Mouse (Mus musculus): ENCODE measurements around the gene Myg1.

Myg1 gene

DNA sequence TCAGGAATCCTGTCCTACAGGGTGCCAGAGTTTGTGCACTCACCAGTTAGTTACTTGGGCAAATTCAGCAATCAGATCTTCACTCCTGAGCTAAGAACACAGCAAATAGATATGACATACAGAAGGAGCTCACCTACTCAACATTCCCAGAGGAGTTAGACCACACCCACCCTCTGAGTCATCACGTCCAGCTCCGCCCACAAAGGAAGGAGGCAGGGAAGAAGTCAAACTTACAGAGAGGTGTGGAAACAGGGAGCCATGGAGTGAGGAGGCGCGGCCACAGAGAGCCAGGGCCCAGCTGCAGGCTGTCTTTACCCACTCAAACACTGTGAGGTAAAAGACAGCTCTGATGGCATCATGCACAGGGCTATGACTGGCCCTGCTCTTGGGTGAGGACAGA lies 14.9 kb downstream of the Myg1 start:
- no peak for DNase-seq

DNA sequence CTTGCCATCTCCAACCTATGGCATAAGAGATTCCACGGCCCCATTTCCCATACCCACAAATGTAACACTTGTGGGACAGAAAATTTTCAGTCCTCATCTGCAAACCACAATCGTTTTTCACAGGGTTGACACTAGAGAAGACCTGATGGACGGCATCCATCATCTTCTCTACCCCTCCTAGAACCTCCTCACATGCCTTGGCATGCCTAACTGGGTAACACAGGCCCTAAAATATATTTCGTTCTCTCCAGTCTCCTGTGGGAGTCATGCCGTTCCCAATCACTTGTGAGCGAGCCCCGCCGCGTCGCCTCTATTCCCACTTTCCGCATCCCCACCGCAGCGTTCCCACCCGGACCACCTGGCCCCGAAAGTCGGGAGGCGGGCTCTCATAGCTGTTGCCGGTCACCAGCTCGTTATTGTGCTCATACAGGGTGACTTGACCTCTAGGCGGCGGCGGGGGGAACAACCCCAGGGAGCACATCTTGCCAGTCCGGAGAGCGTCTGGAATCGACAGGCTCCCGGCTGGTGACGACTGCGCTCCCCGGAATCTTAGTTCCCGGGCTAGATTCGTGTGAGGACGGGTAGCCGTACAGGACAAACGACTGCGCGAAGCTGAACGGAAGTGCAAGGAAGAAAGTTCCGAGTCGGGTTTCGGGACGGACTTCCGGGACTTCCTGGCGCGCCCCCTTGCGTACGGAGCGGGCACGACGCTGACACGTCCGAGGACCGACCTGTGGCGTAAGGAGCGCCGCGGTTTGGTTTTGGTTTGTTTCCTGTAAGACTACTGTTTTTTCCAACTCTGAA lies 18.8 kb downstream of the Myg1 start, which contains the start of gene Aaas:
Aaas (minus strand) TSS at position 634 of the 804 bp plus-strand sequence.
- peak; percentile 97 for DNase-seq

DNA sequence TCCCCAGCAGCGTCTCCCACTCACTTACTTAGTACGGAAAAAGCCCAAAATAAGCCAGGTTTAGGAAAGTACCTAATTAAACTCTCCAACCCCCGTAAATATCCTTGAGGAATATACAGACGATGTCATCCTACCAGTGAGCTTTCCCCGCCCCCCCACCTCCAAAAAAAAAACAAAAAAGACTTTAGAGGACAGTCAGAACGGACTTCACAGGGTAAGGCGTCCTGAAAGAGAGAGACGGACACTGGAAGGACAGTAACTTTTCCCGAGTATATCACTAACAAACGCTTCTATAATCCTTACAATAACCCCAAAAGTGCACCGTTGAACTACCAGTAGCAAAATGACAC lies 19.4 kb downstream of the Myg1 start:
- no peak for DNase-seq

DNA sequence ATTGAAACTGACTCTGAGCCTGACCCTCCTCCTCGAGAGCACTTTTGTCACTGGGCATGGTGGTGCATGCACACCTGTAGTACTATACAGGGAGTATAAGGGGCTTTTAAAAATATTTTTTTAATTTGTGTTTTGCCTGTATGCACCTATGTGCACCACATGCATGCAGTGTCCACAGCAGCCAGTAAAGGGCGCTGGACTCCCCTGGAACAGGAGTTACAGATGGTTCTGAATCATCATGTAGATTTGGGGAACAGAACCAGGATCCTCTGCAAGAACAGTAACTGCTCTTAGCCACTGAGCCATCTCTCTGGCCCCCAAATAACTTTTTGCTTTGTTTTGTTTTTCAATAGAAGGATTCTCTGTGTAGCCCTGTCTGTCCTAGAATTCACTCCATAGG lies 20.7 kb downstream of the Myg1 start:
- no peak for DNase-seq

DNA sequence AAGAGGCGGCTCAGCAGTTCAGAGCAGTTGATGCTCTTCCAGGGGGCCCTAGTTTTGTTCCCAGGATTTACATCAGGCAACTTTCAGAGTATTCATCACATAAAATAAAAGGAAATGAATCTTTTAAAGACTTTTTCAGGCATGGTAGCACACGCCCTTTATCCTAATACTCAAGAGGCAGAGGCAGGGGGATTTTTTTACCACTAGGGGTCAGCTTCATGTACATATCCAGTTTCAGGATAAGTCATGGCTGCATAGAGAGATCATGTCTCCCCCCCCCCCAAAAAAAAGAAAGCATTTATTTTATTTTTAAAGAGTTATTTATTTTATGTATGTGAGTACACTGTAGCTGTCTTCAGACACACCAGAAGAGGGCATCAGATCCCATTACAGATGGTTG lies 22.5 kb downstream of the Myg1 start:
- DNase-seq: no peak

DNA sequence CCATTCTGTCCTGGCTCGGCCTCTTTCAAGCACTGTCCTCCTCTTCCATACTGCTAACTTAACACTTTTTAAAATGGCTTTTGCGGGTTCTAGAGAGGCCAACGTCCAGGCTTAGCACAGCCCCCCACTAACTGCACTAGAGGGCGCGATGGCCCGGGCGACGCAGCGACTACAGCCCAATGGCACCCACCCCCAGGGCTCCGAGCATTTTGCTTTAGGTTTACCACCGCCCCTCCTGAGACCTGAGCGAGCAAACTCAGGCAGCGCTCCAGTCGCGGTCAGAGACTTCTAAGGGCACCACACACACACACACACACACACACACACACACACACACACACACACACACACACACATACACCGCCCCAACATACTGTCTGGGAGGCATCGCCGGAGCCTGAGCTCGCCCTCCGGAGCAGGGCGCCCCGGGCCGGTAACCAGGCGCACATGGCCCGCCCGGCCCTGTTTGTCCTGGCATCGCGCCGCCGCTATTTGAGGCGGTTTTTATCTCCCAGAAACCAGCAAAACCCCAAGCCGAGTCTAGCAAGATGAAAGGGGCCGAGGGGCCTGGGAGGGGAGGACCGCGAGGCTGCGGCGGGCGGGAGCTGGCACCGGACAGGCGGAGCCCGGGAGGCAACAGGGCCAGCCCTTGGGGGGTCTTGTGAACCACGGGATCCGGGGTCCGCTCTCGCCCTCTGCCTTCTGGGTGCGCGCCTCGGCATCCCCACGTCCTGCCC lies 23.8 kb downstream of the Myg1 start:
- DNase-seq: peak; percentile 59

DNA sequence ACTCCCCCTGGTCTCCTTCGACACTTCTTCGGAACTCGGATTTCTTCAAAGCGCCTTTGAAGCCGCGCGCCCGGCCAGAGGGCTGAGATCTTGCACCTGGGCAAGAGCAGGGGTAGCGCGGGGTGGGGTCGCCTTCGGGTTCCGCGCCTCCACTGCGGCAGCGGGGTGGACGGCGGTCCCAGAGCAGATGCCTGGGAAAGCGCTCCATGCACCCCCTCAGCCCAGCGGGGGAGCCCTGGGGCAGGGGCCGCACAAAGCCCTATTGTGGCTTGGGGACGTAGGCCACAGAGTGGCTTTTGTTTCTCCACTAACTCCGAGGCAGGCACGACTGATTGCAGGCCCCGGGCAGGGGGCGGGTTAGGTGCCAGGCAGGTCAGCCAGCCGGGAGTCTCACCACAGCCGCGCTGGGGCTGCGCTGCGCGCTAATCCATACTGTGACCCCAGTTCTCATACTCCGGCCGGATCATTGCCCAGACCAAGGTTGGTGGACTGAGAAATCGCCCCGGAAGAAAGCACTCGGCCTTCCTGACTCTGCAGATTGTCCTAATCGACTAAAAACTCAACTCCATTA lies 24.4 kb downstream of the Myg1 start:
- peak; percentile 23 for DNase-seq

- no peak for DNase-seq
These were observed 25.2 kb downstream of the Myg1 start for GRCm38 (mm10) chr15:102356501-102357325.

GRCm38 (mm10) chr15:102358126-102358525 lies 26.6 kb downstream of the Myg1 start:
- DNase-seq: no peak

DNA sequence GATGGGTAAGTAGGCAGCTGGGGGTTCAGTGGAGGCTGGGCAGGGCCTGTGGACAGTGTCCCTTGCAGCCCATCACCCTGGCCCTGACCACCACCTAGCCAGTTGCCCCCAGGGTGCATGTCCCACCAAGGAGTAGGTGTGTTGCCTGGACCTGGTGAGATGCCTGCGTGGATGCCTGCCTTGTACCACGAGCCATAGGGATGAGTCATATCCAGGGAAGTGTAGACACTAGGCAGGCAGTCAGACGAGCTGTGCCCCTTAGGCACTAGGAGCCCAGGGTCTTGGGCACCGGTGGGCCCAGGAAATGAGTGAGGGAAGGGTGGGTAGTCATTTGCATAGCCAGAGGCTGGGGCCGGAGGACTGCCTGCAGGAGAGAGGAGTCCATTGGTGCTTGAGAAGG lies 27.3 kb downstream of the Myg1 start:
- DNase-seq: no peak

DNA sequence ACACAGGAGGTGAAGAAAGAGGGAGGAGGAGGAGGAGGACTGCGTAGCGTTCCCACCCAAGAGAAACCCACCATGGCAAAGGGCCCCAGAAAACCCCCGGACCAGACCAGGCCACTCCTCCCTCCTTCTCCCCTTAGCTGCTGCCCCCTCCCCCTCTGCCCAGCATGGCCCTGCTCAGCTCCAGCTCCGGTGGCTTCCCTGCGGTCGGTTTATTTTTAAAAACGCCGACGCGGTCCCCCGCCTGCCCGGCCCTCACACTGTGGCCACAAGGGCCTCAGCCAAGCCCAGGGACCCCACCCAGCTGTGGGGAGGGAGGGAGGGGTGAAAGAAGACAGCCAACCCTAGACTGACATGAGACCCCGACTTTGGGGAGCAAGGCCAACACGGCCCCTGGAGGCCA lies 31.1 kb downstream of the Myg1 start:
- DNase-seq: no peak

DNA sequence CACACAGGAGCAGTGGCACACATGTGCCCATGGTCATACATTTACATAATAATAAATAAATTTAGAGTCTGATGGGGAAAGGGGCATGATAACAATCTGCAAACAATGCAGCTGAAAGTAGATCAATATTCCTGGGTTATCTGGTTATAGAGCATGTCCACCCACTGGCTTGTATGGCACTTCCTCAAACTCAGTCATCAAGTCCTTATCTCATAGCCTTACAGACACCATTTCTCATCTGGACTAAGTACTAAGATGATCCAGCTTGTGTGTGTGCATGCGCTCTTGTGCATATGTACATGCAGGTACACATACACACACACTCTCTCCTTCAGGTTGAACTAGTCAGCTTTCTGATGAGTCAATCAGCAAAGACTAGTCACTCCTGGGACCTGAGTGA lies 33.2 kb downstream of the Myg1 start:
- DNase-seq: no peak

- DNase-seq: no peak
These were observed 34.7 kb downstream of the Myg1 start for GRCm38 (mm10) chr15:102366238-102366637.

DNA sequence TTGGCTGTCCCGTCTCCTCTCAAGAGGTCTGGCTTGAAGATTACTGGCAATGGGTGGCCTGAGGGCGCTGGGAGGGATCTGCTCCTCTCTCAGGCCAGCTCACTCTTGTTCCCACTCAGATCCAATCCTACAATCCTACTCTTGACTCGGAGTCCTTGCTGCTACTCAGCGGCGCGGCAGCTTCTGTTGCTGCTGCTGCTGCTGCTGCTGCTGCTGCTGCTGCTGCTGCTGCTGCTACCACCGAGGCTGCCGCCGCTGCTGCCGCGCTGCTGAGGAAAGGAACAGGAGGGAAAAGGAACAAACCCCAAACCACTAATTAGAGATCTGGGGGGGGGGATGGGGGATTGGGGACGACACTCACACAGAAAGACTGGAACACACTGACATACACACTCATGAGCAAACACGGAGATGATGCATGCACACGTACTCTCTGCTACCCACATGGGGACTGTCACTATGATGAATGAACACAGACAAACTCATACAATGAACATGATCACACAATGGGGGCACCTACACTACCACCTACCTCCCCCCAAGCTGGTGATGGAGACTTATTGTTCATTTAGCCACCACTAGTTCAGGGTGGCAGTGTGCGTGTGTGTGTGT lies 35.3 kb downstream of the Myg1 start, which contains the start of gene Sp7:
Sp7 (minus strand) TSS at position 450 of the 612 bp plus-strand sequence.
- DNase-seq: no peak

DNA sequence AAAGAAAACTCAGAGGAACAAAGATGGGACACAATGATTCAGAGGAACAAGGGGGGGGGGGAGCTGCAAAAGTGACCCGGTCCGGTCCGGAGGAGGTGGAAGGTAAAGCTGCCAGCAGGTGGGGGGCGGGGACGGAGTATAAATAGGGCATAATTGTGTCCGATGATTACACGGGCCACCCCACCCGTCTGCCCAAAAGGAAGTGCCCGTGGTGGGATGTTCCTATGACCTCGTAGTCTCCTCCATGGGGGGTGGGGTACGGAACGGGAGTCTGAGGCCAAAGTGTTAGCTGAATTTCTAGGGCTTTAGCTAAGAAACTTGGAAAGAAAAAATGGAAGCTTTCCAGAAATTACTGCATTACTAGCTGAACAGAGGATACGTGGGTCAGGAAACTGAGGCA lies 38.5 kb downstream of the Myg1 start:
- no peak for DNase-seq

GRCm38 (mm10) chr15:102370727-102371126 lies 39.2 kb downstream of the Myg1 start:
- no peak for DNase-seq

DNA sequence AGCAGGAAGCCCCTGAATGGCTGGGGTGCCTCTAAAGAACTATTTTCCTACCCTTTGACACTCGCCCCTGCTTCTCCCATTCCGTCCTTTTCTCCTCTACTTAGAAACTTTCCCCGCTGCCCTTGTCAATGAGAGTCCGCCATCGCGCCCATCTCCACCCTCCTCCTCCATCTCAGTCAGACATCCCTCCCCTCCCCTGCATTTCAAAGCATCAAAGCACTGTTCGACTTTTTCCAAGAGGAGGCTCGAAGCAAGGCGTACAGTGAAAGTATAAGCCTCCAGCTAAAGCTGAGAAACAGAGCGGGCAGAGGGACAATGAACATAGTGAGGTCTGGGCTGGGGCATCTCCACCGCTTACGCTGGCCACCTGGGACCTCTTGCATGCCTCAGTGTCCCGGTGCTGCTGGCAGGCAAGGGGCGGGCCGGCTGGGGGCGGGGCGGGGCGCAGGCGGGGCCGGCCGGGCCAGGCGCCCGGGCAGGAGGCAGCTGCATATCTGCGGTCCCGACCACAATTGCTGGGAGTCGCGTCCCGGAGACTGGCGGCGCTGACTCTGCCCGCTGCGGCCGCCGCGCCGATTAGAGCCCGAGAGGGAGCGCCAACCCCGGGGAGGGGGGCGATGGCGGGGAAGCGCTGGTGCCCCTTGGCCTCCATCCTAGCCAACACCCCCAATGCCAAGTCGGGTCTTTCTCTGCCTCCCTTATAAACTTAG lies 45.1 kb downstream of the Myg1 start:
- no peak for DNase-seq

DNA sequence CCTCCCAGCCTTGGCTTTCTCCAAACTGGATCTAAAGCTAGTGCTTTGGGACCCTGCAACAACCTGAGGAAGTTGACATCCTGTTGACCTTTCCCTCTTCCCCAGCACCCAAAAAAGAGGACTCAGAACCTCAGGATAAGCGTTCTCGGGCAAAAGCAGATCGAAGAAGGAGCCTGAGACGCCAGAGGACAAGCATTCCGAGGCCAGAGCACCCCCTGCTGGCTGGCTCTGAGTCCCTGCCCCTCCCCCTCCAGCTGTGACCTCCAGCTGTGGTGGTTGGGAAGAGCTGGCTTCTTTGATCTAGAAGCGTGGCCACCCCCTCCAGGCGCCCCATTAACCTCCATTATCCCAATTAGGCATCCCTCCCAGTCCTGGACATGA lies 45.6 kb downstream of the Myg1 start:
- DNase-seq: peak; percentile 82

GRCm38 (mm10) chr15:102377810-102378262 lies 46.3 kb downstream of the Myg1 start:
- DNase-seq: no peak

DNA sequence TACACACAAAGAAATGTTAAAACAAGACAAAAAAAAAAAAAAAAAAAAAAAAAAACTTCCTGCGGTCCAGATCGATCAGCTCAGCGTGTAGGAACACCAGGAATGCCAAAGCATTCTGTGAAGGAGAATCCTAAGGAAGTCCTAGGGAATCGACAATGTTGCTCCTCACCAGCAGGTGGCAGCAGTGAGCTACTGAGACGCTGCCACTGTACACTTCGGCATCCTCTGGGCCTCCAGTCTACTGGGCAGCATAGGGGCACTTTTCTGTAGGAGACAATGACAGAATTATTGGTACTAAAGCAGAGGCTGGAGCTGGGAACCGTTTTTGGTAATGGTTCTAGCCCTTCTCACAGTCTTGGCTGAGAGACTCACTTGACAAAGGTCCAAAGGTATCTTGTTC lies 50.1 kb downstream of the Myg1 start:
- DNase-seq: peak; percentile 88

GRCm38 (mm10) chr15:102383671-102384070 lies 52.2 kb downstream of the Myg1 start:
- DNase-seq: no peak

DNA sequence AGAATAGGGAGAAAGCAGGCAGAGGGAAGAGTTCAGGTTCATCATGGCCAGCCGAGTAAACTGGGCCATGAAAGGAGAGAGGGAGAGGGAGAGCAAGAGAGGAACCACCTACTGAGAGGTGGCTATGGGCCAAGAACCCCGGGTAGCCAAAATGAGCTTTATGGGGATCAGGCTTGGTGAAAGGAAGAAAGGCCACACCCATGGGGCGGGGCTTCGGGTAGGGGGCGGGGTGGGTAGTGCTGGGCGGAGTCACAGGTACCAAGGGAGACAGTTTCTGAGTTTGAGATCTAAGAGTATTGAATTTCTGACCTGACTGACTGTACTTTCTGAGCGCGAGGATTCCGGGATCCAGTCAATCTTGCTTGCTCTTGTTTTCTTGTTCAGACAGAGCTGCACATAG lies 55.1 kb downstream of the Myg1 start:
- no peak for DNase-seq
